Mouse (Mus musculus) heart, adult 2 months (tissue): ENCODE data around the gene Dkkl1. TPM values are rescaled to one million over a fixed set of nuclear protein-coding genes. Genes with fewer than 3 reads are reported as not detected.

Experiments used
- DNase-seq, 2 experiments: peaks; one replicate each; pipeline ENCODE4 v3.0.0; 2021
- H3K27ac ChIP-seq: fragments of 200-600 bp; 2 replicates; pipeline ENCODE4 v1.8.1; 2022
- H3K27me3 ChIP-seq: fragments of 200-500 bp; 2 replicates; pipeline ENCODE4 v1.6.1; 2012; ENCODE audit warnings: mild to moderate bottlenecking, low read length, inconsistent platforms, mixed read lengths; ENCODE audit not compliant: control insufficient read depth, insufficient read depth
- H3K36me3 ChIP-seq: fragments of 200-500 bp; 2 replicates; pipeline ENCODE4 v1.6.1; 2012; ENCODE audit warnings: low read length, inconsistent platforms; ENCODE audit not compliant: control insufficient read depth, insufficient read depth
- H3K4me1 ChIP-seq: fragments of 200-500 bp; 2 replicates; pipeline ENCODE4 v1.6.1; 2011; ENCODE audit warnings: low read length; ENCODE audit not compliant: control insufficient read depth, insufficient read depth
- H3K4me3 ChIP-seq: fragments of 200-600 bp; 2 replicates; pipeline ENCODE4 v1.8.1; 2022
- H3K79me2 ChIP-seq: fragments of 200-500 bp; replicated peaks from 2 replicates; pipeline ENCODE4 v1.6.1; 2012; ENCODE audit warnings: mild to moderate bottlenecking, inconsistent platforms, low read length, moderate library complexity, mixed read lengths; ENCODE audit not compliant: control insufficient read depth, insufficient read depth
- H3K9ac ChIP-seq: fragments of 200-500 bp; 2 replicates; pipeline ENCODE4 v1.6.1; 2012; ENCODE audit warnings: low read depth, mild to moderate bottlenecking, control low read depth, inconsistent platforms, low read length, mixed read lengths
- CTCF ChIP-seq: fragments of 200-600 bp; IDR thresholded peaks from 2 replicates; pipeline ENCODE4 v1.8.1; 2022; ENCODE audit warnings: antibody characterized with exemption, mild to moderate bottlenecking, moderate library complexity
- EP300 ChIP-seq: fragments of 200-500 bp; IDR thresholded peaks from 2 replicates; pipeline ENCODE4 v1.6.1; 2011; ENCODE audit warnings: low read depth, low read length, control low read depth; ENCODE audit not compliant: insufficient read depth
- POLR2A ChIP-seq: fragments of 200-500 bp; IDR thresholded peaks from 2 replicates; pipeline ENCODE4 v1.6.1; 2011; ENCODE audit warnings: mild to moderate bottlenecking, low read depth, low read length, control low read depth; ENCODE audit not compliant: insufficient read depth
- WGBS: fragments of 180-500 bp; shearing (Covaris S2); methylation state at CpG from one replicate; pipeline ENCODE4 v1.1.7; 2018; 5-methylcytosine and 5-hydroxymethylcytosine counted together
- intact Hi-C: fragments of 180-260 bp; cut with DNase I; formaldehyde crosslinking; loops from one replicate; pipeline ENCODE4 v1.15.1; 2025
- polyA plus RNA-seq: library from polyadenylated mRNA; depleted of rRNA; stranded (reverse); fragments of >200 nt; gene quantifications from 2 replicates; pipeline ENCODE4 v1.2.3, GENCODE M21; 2012
- total RNA-seq, 2 experiments: library from RNA; stranded (reverse); gene quantifications; 2 replicates each; pipeline ENCODE4 v1.2.3; 2021

Gene Dkkl1
- total and polyA plus RNA-seq, 3 experiments = 0.37 TPM; not detected in 2

GRCm38 (mm10) chr7:45241389-45241749, 29.4 kb upstream of the Dkkl1 start:
- H3K4me3 ChIP-seq = no peak overlapping the region
- WGBS = 88% methylated on average over 6 of the region's 6 CpGs
- no peak for DNase-seq

GRCm38 (mm10) chr7:45240633-45241388, 28.9 kb upstream of the Dkkl1 start, which contains the start of gene Slc6a16:
Gene Slc6a16, plus strand, starts transcription at chr7:45241085.
- Histone ChIP-seq H3K27ac (no peak within 1 kb of the TSS), H3K79me2 (no peaks in the 10 kb centered on the region), H3K36me3 (no peaks in the 10 kb centered on the region), H3K4me3 (0 out of 2 replicates have a peak within 1 kb of the TSS, but pooled peaks have one; percentile 13), H3K27me3 (no peaks in the 10 kb centered on the region), H3K4me1 (no peaks in the 10 kb centered on the region), H3K9ac (0 out of 2 replicates have a peak within 1 kb of the TSS, but pooled peaks have one; percentile 15)
- 28% methylated on average over 53 of the region's 53 CpGs for WGBS
- TF ChIP-seq CTCF (no peak), EP300 (no peak), POLR2A (peak; percentile 23; the same call in 1 of the 2 replicates)
- intact Hi-C loops = no loop called here
- peak; percentile 28 to 37 for DNase-seq

More at GRCm38 (mm10) chr7:45241389-45241749, 29.4 kb upstream of the Dkkl1 start:
- intact Hi-C loops = no loop called here
- Histone ChIP-seq H3K4me1 (no peaks in the 10 kb centered on the region), H3K9ac (no peak overlapping the region), H3K27ac (no peak overlapping the region), H3K36me3 (no peaks in the 10 kb centered on the region), H3K27me3 (no peaks in the 10 kb centered on the region), H3K79me2 (no peaks in the 10 kb centered on the region)
- TF ChIP-seq POLR2A (no peak), EP300 (no peak), CTCF (no peak)

GRCm38 (mm10) chr7:45240109-45240508, 28.2 kb upstream of the Dkkl1 start:
- Histone ChIP-seq H3K36me3 (no peaks in the 10 kb centered on the region), H3K79me2 (no peaks in the 10 kb centered on the region), H3K9ac (no peak overlapping the region), H3K27me3 (no peaks in the 10 kb centered on the region), H3K4me1 (no peaks in the 10 kb centered on the region), H3K4me3 (no peak overlapping the region), H3K27ac (no peak overlapping the region)
- TF ChIP-seq CTCF (no peak), EP300 (no peak), POLR2A (no peak)
- no peak for DNase-seq
- intact Hi-C loops = no loop called here
- WGBS = 91% methylated on average over 7 of the region's 7 CpGs

- WGBS = 44% methylated on average over 20 of the region's 20 CpGs
- no peaks in the 10 kb centered on the region for H3K27me3 ChIP-seq
- peaks cover 5% of the 10 kb centered on the region for H3K4me1 ChIP-seq
- peak within 1 kb of the TSS; percentile 15; the same call in 1 of the 2 replicates for H3K27ac ChIP-seq
- TF ChIP-seq POLR2A = no peak
- no peak for TF ChIP-seq EP300
- TF ChIP-seq CTCF = no peak
- no peak within 1 kb of the TSS for H3K4me3 ChIP-seq
- intact Hi-C loops = no loop called here
- H3K9ac ChIP-seq = no peak within 1 kb of the TSS
- H3K36me3 ChIP-seq = no peaks in the 10 kb centered on the region
- no peaks in the 10 kb centered on the region for H3K79me2 ChIP-seq
- DNase-seq = peak; percentile 44 to 72
Measured at GRCm38 (mm10) chr7:45238723-45239496, 27.0 kb upstream of the Dkkl1 start, which contains the start of gene Cd37. Gene Cd37, minus strand, starts transcription at chr7:45239115.

- H3K9ac ChIP-seq = no peak overlapping the region
- H3K27me3 ChIP-seq = no peaks in the 10 kb centered on the region
- TF ChIP-seq CTCF (no peak), EP300 (no peak), POLR2A (no peak)
- peaks cover 6% of the 10 kb centered on the region for H3K4me1 ChIP-seq
- peak overlapping the region; percentile 15; the same call in 1 of the 2 replicates for H3K27ac ChIP-seq
- DNase-seq = no peak
- H3K36me3 ChIP-seq = no peaks in the 10 kb centered on the region
- no peaks in the 10 kb centered on the region for H3K79me2 ChIP-seq
- no peak overlapping the region for H3K4me3 ChIP-seq
- WGBS = 72% methylated on average over 17 of the region's 17 CpGs
- intact Hi-C loops = no loop called here
Measured at GRCm38 (mm10) chr7:45237747-45238699, 26.1 kb upstream of the Dkkl1 start.
